Mouse (Mus musculus) left cerebral cortex, adult 9 months (tissue): ENCODE data around the gene Olfr450.
A peak's percentile ranks its signal among the peaks of the same experiment; 100 is the strongest.

Source experiments
- DNase-seq, 2 experiments: peaks; one replicate each; pipeline ENCODE4 v3.0.0; 2022; ENCODE audit warnings: low spot score in 2 of 2

Gene Olfr450

GRCm38 (mm10) chr6:42811639-42812038 lies at the start of gene Olfr450:
Olfr450 (plus strand) TSS chr6:42811939.
- no peak for DNase-seq

- DNase-seq, result no peak
Measured at GRCm38 (mm10) chr6:42777066-42777465, 34.7 kb upstream of the Olfr450 start.

GRCm38 (mm10) chr6:42784793-42785192 lies 26.9 kb upstream of the Olfr450 start, which contains the start of gene Olfr452:
Olfr452 (plus strand) TSS chr6:42785093.
- DNase-seq, result no peak

GRCm38 (mm10) chr6:42790247-42790948 lies 21.3 kb upstream of the Olfr450 start:
- DNase-seq, result no peak

GRCm38 (mm10) chr6:42790949-42791556 lies 20.7 kb upstream of the Olfr450 start:
- DNase-seq, result peak; percentile 12 to 42

- DNase-seq, result no peak
Measured at GRCm38 (mm10) chr6:42794982-42795381, 16.8 kb upstream of the Olfr450 start.

GRCm38 (mm10) chr6:42834084-42834483 lies 22.3 kb downstream of the Olfr450 start, which contains the start of gene Olfr449:
Olfr449 (plus strand) TSS chr6:42834384.
- DNase-seq, result no peak

GRCm38 (mm10) chr6:42860222-42860819 lies 48.6 kb downstream of the Olfr450 start:
- peak in 1 of 2 experiments; percentile 68 for DNase-seq
